Mouse (Mus musculus): Measurements from ENCODE around the gene Lsm4.

The Lsm4 gene

DNA sequence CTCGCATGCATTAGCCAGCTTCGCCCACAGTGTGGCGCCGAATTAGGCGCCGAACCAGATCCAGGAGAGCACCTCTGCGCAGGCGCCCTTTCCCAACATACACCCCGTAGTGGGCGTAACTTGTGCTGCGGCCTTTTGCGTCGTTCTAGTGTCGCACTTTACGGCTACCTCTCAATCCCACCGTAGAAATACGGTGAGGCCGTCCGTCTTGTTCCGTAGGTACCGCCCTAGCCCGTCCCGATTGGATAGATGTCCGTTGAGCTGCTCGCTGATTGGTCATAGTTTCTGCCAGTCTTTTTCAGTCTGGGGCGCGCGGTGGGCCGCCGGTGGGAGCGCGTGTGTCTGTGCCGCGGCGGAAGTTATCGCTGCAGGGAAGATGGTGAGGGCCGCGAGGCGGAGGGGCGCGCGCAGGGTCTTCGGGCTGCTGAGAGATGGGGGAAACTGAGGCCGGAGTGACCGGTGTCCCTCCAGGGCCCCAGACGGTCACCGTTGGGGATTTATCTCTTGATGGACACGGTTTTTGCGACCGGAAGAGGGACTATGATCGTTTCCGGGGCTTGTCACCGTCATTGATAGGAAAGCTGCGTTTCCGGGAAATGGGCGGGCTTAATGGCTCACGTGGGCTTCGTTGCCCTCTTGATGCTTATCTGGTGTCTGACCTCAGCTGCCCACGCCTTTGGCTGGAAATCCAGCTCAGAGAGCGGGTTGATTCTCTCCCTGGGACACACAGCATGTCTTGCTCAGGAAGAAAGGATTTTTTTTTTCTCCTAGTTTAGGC, at the start of gene Lsm4:
Gene Lsm4, plus strand, starts transcription at position 170 of the 778 bp plus-strand sequence.
- in situ Hi-C loops (cut with MboI; ENCODE audit: unreplicated experiment in 2 of 2) = loop anchor here (5.0 kb wide), 3 partner anchors 34 to 79 kb away; partner anchors contain the start of gene Rab3a (in 1 of the 2)

DNA sequence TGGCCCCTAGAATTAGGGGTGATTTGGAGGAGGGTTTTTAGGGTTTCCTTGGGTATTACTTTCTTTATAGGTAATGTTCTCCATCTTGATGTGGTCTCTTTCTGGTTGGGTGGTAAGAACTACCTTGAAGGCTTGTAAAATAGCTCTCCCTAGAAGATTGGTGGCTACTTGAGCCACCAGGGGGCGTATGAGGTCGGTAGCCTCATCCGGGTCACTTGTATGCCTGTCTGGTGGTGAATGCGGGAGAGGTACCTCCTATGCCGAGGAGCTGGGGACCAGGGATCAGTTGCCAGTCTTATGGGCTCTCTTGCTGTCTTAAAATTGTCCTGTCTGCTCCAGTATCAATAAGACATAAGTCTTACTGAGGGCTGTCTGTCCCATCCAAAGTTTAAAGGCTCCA, 47.9 kb upstream of the Lsm4 start:
- in situ Hi-C loops (cut with MboI; ENCODE audit: unreplicated experiment in 2 of 2) = no loop called here

DNA sequence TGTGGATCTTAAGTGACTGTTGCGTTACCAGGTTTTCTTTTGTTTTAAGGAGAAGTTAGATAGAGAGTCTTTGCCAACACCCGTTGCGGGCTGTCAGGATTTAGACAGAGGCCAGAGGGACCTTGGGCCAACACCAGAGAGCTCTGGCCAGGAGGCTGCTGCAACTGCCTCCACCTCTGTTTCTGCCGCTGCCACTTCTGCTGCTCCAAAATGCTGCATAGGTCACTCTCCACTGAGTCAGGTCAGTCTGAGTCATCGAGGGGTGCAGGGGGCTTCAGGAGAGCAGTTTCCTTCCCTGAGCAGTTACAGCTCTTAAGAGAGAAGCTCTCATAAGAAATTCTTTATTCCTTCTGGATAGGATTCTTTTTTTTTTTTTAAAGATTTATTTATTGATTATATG, 46.0 kb upstream of the Lsm4 start:
- in situ Hi-C loops (cut with MboI; ENCODE audit: unreplicated experiment in 2 of 2) = no loop called here

DNA sequence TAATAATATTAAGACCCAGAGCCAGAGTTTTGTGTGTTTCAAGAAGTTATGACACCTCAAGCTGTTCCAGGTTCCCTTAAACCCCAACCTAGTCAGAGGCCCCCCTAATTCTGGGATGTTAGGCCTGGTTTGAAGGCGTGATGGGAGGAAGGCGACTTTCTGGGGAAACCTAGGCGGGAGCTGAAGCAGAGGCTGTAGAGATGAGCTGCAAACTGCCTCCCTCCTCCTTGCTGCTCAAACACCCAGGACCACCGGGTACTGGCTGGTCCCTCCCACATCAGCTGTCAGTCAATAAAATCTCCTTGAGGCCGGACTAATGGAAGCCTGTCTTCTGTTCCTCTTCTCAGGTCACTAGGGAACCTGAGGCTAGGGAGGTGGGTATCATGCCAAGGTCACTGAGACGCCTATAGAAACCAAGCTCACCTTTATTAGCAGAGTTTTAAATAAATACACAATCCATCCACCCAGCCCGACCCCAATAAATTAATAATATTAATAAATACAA, 44.0 kb upstream of the Lsm4 start:
- in situ Hi-C loops (cut with MboI; ENCODE audit: unreplicated experiment in 2 of 2) = no loop called here

DNA sequence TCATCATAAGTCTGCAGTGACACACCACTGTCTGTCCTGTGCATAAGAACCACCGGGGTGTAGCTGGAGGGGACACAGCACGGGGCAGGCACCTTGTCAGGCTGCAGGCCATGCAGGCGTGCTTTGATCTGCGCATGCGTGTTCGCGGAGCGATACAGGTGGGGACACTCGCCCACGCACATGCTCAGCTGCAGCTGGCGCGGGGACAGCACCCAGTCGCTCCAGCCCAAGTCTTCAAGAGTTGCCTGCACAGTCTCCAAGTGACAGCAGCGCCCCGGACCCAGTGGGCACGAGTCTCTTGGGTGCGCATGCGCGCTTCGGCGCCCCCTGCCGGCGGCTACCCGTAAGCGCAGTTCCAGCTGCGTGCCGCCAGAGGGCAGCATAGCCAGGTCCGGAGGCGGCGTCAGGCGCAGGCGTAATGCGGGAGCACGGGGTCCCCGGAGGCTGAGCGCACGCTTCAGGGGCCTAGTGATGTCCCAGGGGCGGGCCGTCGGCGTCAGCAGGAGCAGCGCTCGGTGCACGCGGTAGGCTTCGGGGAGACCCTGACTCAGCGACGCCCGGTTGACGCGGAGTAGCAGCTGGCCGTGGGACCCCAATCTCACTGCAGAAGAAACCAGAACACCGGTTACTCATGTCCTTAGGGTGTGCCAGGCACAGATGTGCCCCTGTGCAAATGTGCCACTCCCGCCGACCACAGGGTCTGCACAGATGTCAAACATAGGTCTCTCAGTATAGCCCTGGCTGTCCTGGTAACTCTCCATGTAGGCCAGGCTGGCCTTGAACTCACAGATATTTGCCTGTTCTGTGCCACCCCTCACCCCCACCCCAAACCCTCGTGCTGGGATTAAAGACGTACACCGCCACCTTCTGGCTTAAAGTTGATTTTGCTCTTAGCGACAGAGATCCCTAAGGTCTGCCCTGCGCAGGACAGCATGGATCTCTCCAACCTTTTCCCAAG, 43.2 kb upstream of the Lsm4 start:
- in situ Hi-C loops (cut with MboI; ENCODE audit: unreplicated experiment in 2 of 2) = loop anchor here in 1 of 2 experiments (5.0 kb wide), 1 partner anchor 82 kb away; no protein-coding TSS in a partner anchor

DNA sequence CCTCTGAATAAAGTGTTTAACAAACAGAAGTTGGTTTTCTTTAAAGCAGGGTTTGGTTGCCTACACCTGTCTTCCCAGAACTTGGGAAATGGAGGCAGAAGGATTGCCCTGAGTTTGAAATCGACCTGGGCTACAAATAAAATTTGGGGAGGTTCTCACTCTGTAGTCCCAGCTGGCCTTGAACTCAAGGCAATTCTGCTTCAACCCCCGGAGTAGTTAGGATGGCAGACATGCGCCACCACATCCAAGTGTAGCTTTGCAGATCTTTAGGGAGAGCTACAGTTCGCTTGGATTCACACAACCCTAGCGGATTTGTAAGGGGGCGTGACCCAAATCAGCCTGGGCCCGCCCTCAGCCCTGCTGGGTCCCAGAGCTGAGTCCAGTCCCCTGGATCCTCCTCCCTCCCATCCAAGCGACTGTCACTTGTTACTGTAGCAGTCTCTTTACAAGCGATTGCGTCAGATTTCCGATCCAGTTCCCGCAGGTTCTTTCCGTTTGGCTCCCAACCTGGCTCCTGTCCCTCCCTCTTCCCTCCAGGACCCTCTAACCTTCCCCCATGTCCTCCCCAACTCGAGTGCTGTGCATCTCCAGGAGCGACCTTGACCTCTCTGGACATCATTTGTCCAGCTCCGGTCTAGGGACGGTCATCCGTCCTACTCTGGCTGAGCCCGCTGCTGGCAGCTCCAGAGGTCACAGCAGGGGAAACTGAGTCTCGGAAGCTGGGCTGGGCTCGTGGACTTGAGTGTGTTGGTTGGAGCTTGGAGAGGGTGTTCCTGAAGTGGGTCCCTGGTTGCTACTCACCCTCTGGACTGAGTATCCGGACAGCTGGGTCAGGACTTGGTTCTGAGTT, 42.3 kb upstream of the Lsm4 start:
- in situ Hi-C loops (cut with MboI; ENCODE audit: unreplicated experiment in 2 of 2) = loop anchor here in 1 of 2 experiments (5.0 kb wide), 1 partner anchor 82 kb away; no protein-coding TSS in a partner anchor

DNA sequence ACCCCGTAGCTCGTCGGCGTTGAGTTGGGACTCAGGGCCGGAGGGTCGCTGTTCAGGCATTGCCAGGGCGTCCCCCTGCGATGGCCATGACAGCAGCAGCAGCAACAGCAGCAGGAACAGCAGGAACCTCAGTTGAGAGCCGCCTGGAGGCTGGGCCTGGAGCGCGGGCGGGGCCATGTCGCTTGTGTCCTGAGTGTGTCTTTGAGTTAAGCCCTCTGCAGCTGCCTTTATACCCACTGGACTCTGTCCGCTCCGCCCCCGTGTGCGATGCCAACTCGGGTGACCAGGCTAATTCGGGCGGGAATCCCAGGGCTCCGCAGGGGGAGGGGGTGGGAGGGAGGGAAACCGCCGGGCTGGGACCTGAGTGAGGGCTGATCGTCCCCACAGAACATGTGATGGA, 41.6 kb upstream of the Lsm4 start:
- in situ Hi-C loops (cut with MboI; ENCODE audit: unreplicated experiment in 2 of 2) = loop anchor here in 1 of 2 experiments (5.0 kb wide), 1 partner anchor 81 kb away; no protein-coding TSS in a partner anchor

DNA sequence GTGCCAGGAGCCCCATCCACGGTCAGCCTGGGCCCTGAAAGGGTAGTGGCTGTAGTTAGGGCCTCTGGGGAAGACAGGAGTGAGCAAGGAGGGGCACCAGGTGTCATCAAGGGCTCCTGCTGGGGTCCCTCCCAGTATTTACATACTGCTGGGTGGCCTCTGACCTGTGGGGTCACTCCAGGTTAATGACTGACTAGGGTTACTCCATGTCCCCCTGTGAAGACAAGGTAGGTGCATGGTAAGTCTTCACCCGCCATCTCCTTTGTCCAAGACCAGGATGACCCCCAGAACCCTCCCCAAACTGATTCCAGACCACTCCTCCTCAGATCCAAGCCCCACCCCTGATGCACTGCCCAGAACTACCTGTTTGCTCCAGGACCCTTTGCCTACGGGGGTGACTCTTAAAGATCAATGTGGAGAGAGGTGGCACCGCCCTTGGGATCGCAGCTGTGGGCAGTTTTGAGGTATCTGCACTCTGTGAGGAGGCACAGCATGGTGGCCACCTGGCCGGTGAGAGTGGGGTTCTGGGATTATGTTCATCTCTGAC, 40.6 kb upstream of the Lsm4 start, which contains the start of gene Gdf15:
Gene Gdf15, minus strand, starts transcription at position 111 of the 547 bp plus-strand sequence.
- in situ Hi-C loops (cut with MboI; ENCODE audit: unreplicated experiment in 2 of 2) = loop anchor here in 1 of 2 experiments (5.0 kb wide), 1 partner anchor 80 kb away; no protein-coding TSS in a partner anchor

DNA sequence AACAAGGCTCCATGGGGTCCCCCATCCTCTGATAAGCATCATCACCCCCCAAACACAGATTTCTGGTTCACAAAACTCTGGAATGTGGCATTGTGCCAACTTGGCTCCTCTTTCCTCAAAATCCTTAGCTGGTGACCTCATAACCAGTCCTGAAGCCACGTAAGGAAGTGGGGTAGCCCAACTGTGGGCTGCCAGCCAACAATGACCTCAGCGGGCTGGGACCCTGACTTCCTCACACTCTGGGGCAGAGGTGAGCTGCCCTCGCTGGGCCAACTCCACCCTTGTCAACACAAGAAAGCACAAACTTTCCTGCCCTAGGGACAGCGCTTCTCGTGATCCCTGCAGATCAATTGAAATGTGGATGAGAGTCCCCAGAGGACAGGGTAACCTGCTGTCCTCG, 39.0 kb upstream of the Lsm4 start:
- in situ Hi-C loops (cut with MboI; ENCODE audit: unreplicated experiment in 2 of 2) = loop anchor here in 1 of 2 experiments (5.0 kb wide), 1 partner anchor 78 kb away; no protein-coding TSS in a partner anchor

DNA sequence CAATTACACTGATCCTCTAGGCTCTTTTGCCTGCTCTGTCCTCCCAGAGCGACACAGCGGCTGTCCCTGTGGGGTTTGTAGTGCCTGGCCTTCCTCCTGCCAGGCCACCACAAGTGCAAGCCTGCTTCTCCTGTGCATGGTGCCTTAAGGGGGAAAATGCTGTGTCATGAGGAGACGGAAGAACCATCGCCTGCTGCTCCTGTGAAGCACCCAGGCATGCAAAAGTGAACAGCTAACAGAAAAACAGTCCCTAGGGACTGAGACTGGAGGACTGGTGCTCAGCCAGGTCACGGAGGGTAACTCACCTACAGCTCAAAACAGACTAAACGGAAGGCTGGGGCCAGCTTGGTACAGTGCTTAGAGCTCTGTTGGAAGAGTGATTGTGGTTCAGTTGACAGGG, 37.5 kb upstream of the Lsm4 start:
- in situ Hi-C loops (cut with MboI; ENCODE audit: unreplicated experiment in 2 of 2) = no loop called here

DNA sequence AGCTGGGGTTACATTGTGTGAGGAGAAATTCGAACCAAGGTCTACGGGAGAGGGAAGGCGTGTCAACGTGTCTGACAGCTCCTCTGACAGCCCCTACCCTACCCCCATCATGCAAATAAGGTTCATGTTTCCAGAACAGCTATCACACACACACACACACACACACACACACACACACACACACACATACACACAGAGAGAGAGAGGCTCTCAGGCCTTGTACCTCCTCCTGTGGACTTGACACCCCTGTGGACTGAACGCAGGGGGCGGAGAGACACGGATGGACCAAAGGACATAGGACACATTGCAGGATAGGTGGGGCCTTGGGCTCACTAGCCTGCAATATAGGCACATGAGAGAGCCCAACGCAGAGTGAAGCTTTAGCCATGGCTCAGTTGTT, 36.2 kb upstream of the Lsm4 start:
- in situ Hi-C loops (cut with MboI; ENCODE audit: unreplicated experiment in 2 of 2) = no loop called here

DNA sequence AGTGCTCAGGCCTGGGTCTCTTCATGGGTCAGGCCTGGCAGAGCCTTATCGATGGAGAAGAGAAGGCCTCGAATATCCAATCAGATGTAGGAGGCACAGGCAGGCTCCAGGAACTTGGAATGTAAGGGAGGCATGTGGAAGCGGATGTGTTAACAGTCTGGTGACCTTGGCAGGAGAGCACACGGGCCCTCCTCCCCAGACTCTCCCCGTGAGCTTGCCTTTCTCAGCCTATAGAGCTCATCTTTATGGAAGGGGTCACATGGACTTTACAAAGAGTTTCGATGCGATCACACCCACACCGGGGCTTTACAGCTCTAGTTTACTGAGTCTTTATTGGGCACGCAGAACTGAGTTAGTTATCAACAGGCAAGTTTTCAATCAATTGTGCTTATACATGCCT, 34.3 kb upstream of the Lsm4 start:
- in situ Hi-C loops (cut with MboI; ENCODE audit: unreplicated experiment in 2 of 2) = no loop called here

DNA sequence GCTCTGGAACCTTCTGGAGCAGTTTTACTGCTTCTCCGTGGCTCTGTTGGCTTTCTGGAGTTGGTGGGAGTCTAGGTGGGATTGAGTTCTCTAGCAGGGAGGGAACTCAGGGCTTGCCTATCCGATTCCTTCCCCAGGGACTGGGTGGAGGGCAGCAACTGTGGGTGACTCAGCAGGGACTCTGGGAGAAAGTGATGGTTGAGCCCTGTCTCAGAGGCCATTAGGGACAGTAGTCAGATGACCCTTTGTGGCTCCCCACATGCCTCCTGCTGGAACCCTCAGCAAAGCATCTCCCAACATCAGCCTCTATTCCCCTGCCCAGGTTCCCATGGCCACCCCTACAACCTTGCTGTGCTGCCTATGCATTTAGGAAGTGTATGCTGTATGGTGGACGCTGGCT, 30.0 kb upstream of the Lsm4 start:
- in situ Hi-C loops (cut with MboI; ENCODE audit: unreplicated experiment in 2 of 2) = no loop called here

DNA sequence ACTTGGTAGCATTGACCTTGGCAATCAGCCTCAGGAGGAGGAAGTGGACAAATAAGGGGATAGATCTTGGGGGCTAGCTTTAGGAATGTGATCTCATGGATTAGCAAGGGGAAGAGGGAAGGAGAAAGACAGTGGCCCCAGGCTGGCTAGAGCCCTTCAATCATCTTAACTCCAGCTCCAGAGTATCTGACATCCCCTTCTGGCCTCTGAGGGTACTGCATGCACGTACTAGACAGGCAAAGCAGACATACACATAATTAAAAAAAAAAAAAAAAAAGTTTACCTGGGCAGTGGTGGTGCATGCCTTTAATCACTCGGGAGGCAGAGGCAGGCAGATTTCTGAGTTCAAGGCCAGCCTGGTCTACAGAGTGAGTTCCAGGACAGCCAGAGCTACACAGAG, 29.0 kb upstream of the Lsm4 start:
- in situ Hi-C loops (cut with MboI; ENCODE audit: unreplicated experiment in 2 of 2) = no loop called here

DNA sequence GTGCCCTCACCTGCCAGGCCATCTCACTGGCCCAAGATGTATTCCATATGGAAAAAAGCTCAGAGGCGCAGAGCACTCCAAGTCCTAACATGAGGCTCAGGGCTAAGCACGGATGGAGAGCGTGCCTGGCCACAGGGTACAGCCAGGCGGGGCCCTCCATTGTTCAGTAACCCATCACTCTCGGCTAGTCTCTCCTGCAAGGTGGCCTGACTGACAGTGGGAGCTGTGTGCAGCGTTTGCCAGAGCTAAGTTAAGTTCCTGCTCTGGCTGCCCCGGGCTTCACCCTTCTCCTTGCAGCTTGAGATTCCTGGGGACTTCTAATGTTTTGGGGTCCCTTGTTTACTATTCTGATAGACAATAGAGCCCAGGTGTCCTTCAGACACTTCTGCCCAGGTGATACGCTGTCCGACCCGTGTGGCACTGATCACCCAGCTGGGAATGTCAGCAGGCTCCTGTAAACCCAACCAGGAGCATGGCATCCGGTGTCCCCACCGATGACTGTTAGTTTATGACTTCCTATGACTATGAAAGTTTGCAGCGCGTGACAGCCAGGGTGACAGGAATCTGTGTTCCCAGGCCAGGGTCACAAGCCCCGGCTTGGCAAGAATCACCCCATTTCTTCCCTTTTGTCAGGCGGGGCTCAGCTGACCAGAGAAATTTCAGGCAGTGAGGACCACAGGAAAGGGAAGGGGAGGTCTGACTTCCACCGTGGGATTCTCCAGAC, 27.4 kb upstream of the Lsm4 start:
- in situ Hi-C loops (cut with MboI; ENCODE audit: unreplicated experiment in 2 of 2) = loop anchor here in 1 of 2 experiments (5.0 kb wide), 1 partner anchor 33 kb away; no protein-coding TSS in a partner anchor

DNA sequence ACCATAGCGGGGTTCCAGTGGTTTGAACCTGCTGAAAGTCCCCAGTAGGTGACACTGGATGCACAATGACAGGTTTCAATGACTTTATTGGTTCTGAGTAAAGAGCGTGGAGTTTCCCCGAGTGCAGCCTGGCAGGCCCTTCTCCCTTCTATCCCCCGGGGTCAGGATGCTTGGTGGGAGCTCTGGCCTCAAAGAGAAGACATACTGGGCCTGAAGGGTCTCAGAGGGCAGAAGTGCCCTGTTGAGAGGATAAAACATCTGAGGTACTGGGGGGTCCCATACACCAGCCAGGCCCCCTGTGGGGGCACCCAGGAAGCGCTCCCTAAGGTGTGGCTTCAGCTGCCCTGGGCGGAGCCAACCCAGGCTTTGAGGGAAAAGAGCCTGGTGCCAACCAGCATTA, 26.7 kb upstream of the Lsm4 start:
- in situ Hi-C loops (cut with MboI; ENCODE audit: unreplicated experiment in 2 of 2) = loop anchor here in 1 of 2 experiments (5.0 kb wide), 1 partner anchor 34 kb away; no protein-coding TSS in a partner anchor

DNA sequence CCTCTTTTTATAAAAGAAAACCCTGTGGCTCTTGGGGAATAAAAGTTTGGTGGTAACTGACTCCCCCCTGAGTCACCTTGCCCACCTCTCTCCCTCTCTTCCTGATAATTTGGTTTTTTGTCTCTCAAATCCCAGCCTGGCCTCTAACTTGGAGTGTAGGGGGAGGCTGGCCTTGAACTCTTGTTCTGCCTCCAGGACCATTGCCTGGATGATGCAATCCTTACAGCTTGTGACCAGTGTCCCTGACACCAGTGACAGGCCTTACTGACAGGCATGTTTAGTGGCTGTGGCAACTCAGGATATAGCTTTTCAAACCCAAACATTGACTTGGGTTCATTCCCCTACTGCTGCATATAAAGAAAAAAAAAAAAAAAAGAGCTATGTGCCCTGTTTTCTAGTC, 26.3 kb upstream of the Lsm4 start:
- in situ Hi-C loops (cut with MboI; ENCODE audit: unreplicated experiment in 2 of 2) = loop anchor here in 1 of 2 experiments (5.0 kb wide), 1 partner anchor 34 kb away; no protein-coding TSS in a partner anchor

DNA sequence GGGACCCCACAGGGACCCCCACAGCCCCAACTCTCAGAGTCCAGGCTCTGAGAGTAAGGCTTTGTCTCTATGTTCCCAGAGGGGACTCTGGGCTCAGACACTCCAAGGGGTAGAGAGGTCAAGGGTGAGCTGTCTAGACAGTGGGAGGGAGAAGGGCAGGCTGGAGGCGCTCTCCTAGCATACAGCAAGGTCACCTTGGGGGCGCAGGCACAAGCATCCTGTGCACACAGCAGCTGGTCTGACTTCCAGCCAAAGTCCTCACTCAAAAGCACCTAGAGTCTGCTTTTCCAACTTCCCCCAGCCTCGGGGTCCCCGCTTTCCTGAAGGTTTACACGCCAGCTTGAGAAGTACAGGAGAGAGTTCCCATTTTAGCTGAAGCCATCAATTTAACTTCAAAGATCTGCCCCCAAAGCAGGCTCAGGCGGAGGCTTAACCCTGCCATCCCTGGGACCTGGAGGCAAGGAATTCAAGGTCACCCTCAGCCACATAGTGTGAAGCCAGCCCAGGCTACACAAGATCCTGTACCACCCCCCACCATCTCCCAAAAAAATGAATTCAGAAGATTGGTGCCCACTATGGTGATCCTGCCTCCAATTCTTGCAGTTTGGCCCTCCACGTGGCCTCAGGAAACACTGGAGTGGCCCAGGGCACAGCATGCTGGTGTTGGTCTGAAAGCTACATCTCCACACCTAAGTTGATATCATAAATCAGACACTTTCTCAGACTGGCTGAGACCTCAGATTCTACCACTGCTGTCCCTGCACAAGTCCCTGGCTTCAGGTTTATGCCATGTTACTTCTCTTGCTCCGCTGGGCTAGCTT, 25.5 kb upstream of the Lsm4 start:
- in situ Hi-C loops (cut with MboI; ENCODE audit: unreplicated experiment in 2 of 2) = loop anchor here in 1 of 2 experiments (5.0 kb wide), 1 partner anchor 35 kb away; no protein-coding TSS in a partner anchor
